Mouse (Mus musculus): ENCODE results near the gene Srcin1. TPM values are rescaled to one million over a fixed set of nuclear protein-coding genes. Genes with fewer than 3 reads are reported as not detected.

Srcin1 gene
- total RNA-seq, 2 experiments from 2014 or later, result 341 to 382 TPM

DNA sequence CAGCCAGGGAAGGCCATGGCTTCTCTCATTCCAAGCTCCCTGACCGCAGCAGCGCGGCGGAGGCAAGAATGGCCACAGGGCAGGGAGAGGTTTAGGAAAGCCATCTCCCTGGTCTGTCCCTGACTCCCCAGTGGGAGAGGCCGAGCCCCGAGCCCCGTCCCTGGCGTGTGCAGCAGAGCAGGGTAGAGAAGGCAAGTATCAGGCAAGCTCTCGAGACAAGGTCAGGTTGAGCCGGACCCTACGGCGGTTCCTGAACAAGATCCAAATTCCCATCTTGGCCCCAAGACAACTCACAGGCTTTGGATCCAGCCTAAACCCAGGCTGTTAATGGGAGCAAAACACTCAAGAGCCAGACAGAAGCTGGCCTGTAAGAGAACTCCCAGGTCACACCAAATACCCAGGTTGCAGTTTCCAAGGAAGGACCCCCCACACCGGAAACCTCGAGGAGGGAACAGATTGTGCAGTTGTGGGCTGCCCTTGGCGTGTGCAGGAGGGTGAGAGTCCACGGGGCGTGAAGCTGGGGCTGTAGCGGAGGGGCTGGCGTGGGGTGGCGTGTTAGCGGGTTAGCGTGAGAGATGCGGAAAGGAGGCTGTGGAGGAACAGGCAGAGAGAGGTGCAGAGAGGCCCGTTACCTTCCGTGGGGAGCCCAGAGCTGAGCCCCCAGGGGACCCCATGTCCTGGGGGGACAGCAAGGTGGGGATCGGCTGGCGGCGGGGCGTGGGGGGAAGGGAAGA, 54.1 kb downstream of the Srcin1 start:
- intact Hi-C loops (cut with DNase I), result no loop called here
- no peak for DNase-seq (ENCODE audit: low spot score in 2 of 2)

GRCm38 (mm10) chr11:97520541-97520940, 55.4 kb downstream of the Srcin1 start:
- no peak for DNase-seq (ENCODE audit: low spot score in 2 of 2)
- intact Hi-C loops (cut with DNase I), result no loop called here

GRCm38 (mm10) chr11:97513066-97513465, 62.9 kb downstream of the Srcin1 start:
- DNase-seq (ENCODE audit: low spot score in 2 of 2), result no peak
- intact Hi-C loops (cut with DNase I), result no loop called here

DNA sequence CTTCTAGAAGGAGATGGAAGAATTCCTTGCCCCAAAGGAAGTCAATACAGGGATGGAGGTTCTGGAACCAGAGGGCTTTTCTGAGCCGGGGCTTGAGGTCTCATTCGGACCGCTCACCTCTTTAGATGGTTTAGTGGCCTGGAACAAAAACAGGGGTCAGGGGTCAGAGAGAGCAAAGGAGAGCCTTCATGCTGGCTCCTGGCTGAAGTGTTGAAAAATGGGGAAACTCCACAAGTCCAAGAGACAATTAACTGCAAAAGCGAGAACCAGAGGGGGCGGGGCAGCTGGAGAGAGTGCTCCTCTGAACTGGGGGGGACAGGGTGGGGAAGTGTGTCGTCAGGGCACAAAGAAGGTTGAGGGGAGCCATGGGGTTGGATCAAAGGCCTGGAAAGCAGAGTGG, 63.5 kb downstream of the Srcin1 start:
- intact Hi-C loops (cut with DNase I), result no loop called here

DNA sequence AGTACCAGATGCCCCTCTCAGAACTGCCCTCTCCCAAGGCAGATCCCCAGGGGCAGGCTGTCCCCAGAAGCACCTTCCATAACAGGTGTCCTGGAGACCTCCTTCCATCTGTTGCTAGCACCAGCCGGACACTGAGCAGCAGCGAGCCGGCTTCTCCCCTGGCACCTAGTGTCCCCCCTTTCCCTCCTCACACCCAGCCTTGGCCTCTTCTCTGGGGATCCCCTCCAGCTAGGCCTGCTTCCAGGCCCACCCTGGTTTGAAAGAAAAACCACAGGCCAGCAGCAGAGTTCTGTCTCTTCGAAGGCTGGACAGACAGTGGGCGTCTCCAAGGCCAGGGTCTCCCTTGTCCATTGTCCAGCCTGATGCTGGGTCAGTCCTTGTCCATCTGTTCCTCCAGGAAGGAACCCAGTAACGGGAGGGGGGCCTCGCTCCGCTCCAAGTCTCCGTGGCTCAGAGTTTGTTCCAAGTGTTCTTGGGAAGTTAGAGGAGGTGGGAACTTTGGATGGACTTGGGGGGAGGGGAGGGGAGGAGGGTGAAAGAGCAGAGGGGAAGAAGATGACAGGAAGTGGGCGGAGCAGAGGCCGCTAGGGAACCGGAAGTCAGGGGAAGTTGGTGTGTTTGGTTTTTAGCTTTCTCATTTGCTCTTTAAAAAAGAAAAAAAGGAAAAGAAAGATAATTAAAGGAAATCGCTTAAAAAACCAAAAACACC, 64.2 kb downstream of the Srcin1 start:
- intact Hi-C loops (cut with DNase I), result no loop called here
- DNase-seq (ENCODE audit: low spot score in 2 of 2), result no peak

More for the DNA sequence above, 63.5 kb downstream of the Srcin1 start:
- no peak for DNase-seq (ENCODE audit: low spot score in 2 of 2)

DNA sequence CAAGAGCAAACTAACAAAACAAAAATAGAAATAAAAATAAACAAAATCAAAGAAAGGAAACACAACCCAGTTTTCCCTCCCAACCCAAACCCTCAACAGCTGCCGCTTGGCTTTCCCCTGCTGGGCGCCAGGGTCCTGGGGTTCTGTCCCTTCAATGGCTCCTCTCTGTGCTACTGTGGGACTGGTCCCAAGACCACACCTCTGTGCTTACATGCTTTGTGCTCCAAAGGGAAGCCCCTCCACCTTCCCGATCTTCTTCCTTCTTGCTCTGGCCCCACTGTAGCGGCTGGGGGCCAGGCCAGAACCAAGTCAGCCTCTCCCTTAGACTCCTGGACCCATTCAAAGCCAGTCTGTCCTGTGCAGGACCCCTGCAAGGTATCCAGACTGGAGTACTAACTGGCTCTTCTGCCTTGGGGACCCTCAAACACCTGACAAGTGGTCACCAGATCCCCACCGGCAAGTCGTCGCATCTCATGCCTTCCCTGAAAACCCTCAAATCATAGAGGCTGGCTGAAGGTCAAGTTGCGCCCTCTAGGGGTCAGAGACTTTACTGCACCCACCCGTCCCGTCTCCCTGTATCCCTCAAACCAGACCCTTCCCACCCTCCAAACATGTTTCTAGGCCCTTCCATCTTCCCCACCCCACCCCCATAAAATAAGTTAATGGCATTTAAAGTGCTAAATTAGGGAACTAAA, 64.9 kb downstream of the Srcin1 start:
- intact Hi-C loops (cut with DNase I), result no loop called here
- DNase-seq (ENCODE audit: low spot score in 2 of 2), result peak; percentile 63 to 64

DNA sequence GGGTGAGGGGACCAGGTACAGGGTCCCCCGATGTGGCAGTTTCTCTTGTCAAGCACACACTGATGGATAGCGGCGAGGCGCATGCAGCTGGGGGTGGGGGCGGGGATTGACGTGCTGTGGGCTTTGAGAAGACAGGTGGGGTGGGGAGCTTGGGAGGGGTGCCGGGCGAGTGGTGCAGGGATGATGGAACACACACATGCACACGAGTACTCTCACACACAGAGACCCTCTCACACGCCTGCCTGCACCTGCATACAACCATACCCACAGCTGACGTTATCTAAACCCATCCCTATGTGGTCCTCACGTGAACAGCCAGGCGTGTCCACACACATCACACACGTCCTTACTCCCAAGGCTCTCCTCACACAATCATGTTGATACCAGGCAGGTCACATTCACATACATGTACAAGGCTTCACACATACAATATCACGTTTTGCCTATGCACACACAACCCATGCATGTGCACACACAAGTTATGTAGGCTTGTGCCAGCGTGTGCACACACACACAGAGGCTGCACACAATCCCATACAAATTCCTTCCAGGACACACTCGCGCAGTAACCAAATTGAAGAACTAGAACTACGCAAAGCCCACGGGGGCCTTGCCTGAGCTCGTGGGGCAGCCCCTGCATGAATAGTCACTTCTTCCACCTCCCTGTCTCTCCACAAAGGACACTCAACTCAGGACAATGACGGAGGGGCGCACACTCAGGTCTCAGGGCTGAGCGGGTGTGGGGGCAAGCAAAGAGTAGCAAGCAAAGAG, 66.1 kb downstream of the Srcin1 start:
- DNase-seq (ENCODE audit: low spot score in 2 of 2), result no peak
- intact Hi-C loops (cut with DNase I), result no loop called here

GRCm38 (mm10) chr11:97509058-97509457, 66.9 kb downstream of the Srcin1 start:
- DNase-seq (ENCODE audit: low spot score in 2 of 2), result no peak
- intact Hi-C loops (cut with DNase I), result no loop called here

DNA sequence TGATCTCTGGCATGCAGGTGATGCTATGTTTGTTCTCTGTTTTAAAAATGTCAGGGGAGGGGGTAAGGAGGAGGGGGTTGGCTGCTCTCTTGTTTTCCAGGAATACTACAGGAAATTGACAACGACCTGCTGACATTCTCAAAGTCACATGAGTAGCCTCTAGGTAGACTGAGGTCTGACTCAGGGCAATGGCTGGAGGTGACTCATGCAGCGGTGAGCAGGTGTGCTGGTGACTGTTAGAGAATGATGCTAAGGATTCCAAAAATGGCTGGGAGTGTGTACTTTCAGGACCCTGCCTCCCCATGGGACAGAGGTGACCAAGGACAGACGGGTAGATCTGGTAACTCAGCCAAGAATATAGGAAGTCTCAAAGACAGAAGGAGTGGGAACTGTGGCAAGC, 67.8 kb downstream of the Srcin1 start:
- DNase-seq (ENCODE audit: low spot score in 2 of 2), result no peak
- intact Hi-C loops (cut with DNase I), result no loop called here

DNA sequence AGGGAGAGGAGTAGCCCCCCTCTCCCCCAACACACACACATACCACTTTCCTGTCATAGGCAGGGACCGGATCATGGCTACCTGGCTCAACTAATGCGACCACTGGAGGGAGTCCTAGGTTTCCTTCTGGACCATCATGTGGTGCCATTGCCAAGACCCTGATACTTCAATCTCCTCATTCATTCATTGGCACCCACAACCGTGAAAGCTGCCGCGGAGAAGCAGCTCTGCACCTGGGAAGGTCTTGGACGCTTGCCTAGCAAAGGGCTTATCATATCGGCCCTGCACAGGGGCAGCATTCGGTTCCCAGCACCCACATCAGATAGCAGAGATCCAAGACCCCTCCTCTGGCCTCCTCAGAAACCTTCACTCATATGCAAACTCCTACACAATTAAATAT, 69.7 kb downstream of the Srcin1 start:
- DNase-seq (ENCODE audit: low spot score in 2 of 2), result no peak
- intact Hi-C loops (cut with DNase I), result no loop called here

GRCm38 (mm10) chr11:97505784-97506183, 70.2 kb downstream of the Srcin1 start:
- intact Hi-C loops (cut with DNase I), result no loop called here
- DNase-seq (ENCODE audit: low spot score in 2 of 2), result peak in 1 of 2 experiments; percentile 46

DNA sequence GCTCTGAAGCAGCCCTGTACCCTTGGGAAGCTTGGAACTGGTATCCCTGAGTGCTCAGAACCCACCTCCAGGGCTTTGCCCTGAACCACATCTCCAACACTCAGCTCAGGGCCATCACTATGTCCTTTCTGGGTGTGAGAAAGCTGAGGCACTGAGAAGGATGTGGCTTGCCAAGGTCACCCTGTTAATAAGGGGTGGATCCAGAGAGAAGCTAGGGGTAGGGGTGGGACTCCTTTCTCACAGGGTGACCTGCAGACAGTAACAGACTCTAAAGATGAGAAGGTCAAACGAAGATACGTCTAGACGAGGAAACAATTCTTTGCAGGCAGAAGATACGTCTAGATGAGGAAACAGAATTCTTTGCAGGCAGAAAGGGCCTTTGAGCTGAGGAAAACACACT, 73.1 kb downstream of the Srcin1 start:
- DNase-seq (ENCODE audit: low spot score in 2 of 2), result no peak
- intact Hi-C loops (cut with DNase I), result no loop called here

- intact Hi-C loops (cut with DNase I), result no loop called here
- peak; percentile 55 to 61 for DNase-seq (ENCODE audit: low spot score in 2 of 2)
These were observed 73.6 kb downstream of the Srcin1 start for GRCm38 (mm10) chr11:97502383-97502782.

- intact Hi-C loops (cut with DNase I), result no loop called here
- no peak for DNase-seq (ENCODE audit: low spot score in 2 of 2)
These were observed 75.1 kb downstream of the Srcin1 start for GRCm38 (mm10) chr11:97500720-97501448.

GRCm38 (mm10) chr11:97499865-97500719, 75.9 kb downstream of the Srcin1 start, which contains the start of gene 4933428G20Rik:
4933428G20Rik (minus strand) TSS chr11:97500340.
- DNase-seq (ENCODE audit: low spot score in 2 of 2), result no peak
- intact Hi-C loops (cut with DNase I), result no loop called here

GRCm38 (mm10) chr11:97497543-97497942, 78.4 kb downstream of the Srcin1 start:
- intact Hi-C loops (cut with DNase I), result no loop called here
- DNase-seq (ENCODE audit: low spot score in 2 of 2), result no peak

DNA sequence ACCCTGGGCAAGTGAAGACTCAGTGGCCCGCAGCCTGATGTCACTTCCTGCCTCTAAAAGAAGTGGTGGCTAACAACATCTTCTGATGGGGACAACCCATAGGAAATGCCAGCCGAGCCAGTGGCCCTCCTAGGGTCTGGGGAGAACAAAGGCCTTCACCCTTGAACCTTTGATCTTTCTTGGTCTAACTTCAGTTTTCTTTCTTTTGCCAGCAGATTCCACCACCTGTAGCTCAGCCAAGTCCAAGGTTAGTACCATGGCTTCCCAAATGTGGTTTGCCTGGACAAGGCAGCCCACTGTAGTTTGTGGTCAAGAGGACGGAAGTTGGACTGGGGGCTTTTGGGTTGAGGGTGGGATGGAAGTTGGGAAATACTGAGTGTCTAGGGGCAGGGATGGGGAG, 83.2 kb downstream of the Srcin1 start:
- intact Hi-C loops (cut with DNase I), result no loop called here
- DNase-seq (ENCODE audit: low spot score in 2 of 2), result no peak

GRCm38 (mm10) chr11:97491640-97492039, 84.3 kb downstream of the Srcin1 start:
- intact Hi-C loops (cut with DNase I), result no loop called here

More at GRCm38 (mm10) chr11:97491640-97492039, 84.3 kb downstream of the Srcin1 start:
- no peak for DNase-seq (ENCODE audit: low spot score in 2 of 2)
